Mouse (Mus musculus) adrenal gland, postnatal 4 days (tissue): Measurements from ENCODE around the gene Samt4. TPM values are rescaled to one million over a fixed set of nuclear protein-coding genes. Genes with fewer than 3 reads are reported as not detected.
"Not testable (repeated sequence)": the region's sequence is repeated elsewhere in the genome, so short reads cannot be mapped to it uniquely, and the experiment has no call there.

Experiments used
- DNase-seq, 2 experiments: peaks; one replicate each; pipeline ENCODE4 v3.0.0; 2021 to 2022; ENCODE audit warnings: low spot score in 2 of 2, mixed read lengths in 2 of 2
- long read RNA-seq, 2 experiments: library from polyadenylated mRNA; stranded (forward); transcript quantifications; one replicate each; pipeline ENCODE4 v2.0.0; 2021
- total RNA-seq, 2 experiments: library from RNA; stranded (reverse); gene quantifications; 2 replicates each; pipeline ENCODE4 v1.2.3; 2021

Gene Samt4
- not detected for total RNA-seq
- long read RNA-seq, experiment 1: 0 reads
- long read RNA-seq, experiment 2: 0 reads

DNA sequence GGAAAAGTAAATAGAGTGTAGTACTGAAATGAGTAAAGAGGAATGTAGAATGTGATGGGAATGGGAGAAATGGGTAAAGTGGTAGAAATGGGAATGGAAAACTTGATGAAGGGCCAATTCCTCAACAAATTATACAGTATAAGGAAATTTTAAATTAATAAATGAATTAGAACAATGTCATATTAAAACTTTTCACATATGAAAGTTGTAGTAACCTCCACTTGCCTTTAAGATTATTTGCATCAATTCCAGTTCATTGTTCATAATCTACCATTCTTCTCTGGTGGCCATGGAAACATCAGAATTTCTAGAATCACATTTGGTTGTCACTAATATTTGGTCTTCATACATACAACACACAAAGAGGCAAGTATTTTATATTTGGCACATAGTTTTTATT is at the start of gene Samt4:
Gene Samt4 (plus strand): TSS at position 301 of the 400 bp plus-strand sequence.
- DNase-seq: no peak

DNA sequence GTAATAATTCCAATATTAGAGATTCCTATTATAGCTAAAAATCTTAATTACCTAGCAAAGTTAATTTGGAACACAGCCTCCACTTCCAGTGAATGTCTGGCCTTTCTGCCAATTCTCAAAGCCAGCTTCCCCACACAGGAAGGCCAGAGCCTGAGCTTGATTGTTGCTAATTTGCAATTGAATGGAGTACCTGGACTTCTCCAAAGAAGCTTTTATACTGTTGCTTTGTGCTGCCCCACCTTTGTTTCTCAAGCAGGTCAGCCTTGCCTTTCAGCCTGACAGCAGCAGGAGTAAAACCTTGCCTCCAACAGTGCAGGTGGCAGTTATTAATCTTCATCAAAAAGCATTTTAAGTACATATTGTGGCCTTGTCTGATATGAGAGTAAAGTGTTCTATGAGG is 38.1 kb upstream of the Samt4 start:
- DNase-seq: not testable (repeated sequence)

DNA sequence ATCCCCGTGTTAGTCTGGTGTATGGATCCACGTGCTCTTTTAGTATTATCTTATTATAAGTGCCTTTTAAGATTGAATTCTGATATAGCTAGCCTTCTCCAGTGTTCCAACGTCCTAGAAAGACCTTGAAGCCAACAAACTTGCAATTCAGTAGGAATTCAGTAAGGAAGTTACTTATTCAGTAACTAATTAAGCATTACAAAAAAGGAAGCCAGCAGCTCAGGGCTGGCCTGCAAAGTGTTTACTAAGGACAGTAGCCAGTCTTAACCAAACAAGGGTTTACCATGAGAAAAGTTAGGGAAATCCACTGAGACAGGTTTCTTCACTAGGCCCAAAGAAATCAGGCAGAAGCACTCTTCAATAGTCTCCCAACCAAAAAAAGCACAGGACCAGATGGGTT is 13.4 kb upstream of the Samt4 start:
- not testable (repeated sequence) for DNase-seq

Other genes with a start within 250 kb of the Samt4 start
- not detected for gene 4930524N10Rik, start 138.6 kb upstream of the Samt4 start, total RNA-seq
- gene Samt2, start 97.4 kb downstream of the Samt4 start, total RNA-seq: not detected